Mouse (Mus musculus): ENCODE data around the gene Spata48. TPM values are rescaled to one million over a fixed set of nuclear protein-coding genes. Genes with fewer than 3 reads are reported as not detected.

Gene Spata48
- polyA plus RNA-seq, 1 experiment from 2014 or later, result 1.6 TPM

GRCm38 (mm10) chr11:11536295-11536694 lies 74.4 kb downstream of the Spata48 start:
- Histone ChIP-seq H3K27ac (ENCODE audit: low read depth) (no peak overlapping the region), H3K9ac (no peak overlapping the region), H3K27me3 (ENCODE audit: insufficient read depth, low read length) (no peaks in the 10 kb centered on the region), H3K4me1 (ENCODE audit: insufficient read depth) (no peaks in the 10 kb centered on the region), H3K9me3 (ENCODE audit: low read depth, low read length) (no peaks in the 10 kb centered on the region), H3K4me2 (no peak overlapping the region), H3K4me3 (ENCODE audit: low read depth, low read length) (no peak overlapping the region), H3K36me3 (ENCODE audit: insufficient read depth) (no peaks in the 10 kb centered on the region)
- no peak for DNase-seq
- 81% methylated on average over 1 of the region's 1 CpGs for WGBS
- ATAC-seq (ENCODE audit: insufficient read depth), result no peak
- TF ChIP-seq CTCF (IDR thresholded peaks at IDR 0.05; ENCODE audit: low read depth), result no peak

- 83% methylated on average over 3 of the region's 3 CpGs for WGBS
- Histone ChIP-seq H3K36me3 (ENCODE audit: insufficient read depth) (no peaks in the 10 kb centered on the region), H3K4me2 (no peak overlapping the region), H3K27ac (ENCODE audit: low read depth) (no peak overlapping the region), H3K27me3 (ENCODE audit: insufficient read depth, low read length) (no peaks in the 10 kb centered on the region), H3K4me1 (ENCODE audit: insufficient read depth) (no peaks in the 10 kb centered on the region), H3K4me3 (ENCODE audit: low read depth, low read length) (no peak overlapping the region), H3K9me3 (ENCODE audit: low read depth, low read length) (no peaks in the 10 kb centered on the region), H3K9ac (no peak overlapping the region)
- no peak for DNase-seq
- TF ChIP-seq CTCF (IDR thresholded peaks at IDR 0.05; ENCODE audit: low read depth), result no peak
- ATAC-seq (ENCODE audit: insufficient read depth), result no peak
Measured at GRCm38 (mm10) chr11:11545948-11546347, 84.1 kb downstream of the Spata48 start.

- no peak for TF ChIP-seq CTCF (IDR thresholded peaks at IDR 0.05; ENCODE audit: low read depth)
- ATAC-seq (ENCODE audit: insufficient read depth) (no peak), DNase-seq (no peak)
- Histone ChIP-seq H3K27ac (ENCODE audit: low read depth) (no peak overlapping the region), H3K4me3 (ENCODE audit: low read depth, low read length) (no peak overlapping the region), H3K9ac (no peak overlapping the region), H3K9me3 (ENCODE audit: low read depth, low read length) (no peaks in the 10 kb centered on the region), H3K4me2 (no peak overlapping the region), H3K4me1 (ENCODE audit: insufficient read depth) (no peaks in the 10 kb centered on the region), H3K27me3 (ENCODE audit: insufficient read depth, low read length) (no peaks in the 10 kb centered on the region), H3K36me3 (ENCODE audit: insufficient read depth) (no peaks in the 10 kb centered on the region)
- WGBS, result 75% methylated on average over 7 of the region's 7 CpGs
Measured at GRCm38 (mm10) chr11:11546903-11547511, 85.1 kb downstream of the Spata48 start.

GRCm38 (mm10) chr11:11547597-11548240 lies 85.8 kb downstream of the Spata48 start:
- no peak for TF ChIP-seq CTCF (IDR thresholded peaks at IDR 0.05; ENCODE audit: low read depth)
- no peak for DNase-seq
- whole genome bisulfite sequencing, result 55% methylated on average over 7 of the region's 7 CpGs

GRCm38 (mm10) chr11:11555563-11555962 lies 93.7 kb downstream of the Spata48 start:
- ATAC-seq (ENCODE audit: insufficient read depth) (no peak), DNase-seq (no peak)
- no peaks in the 10 kb centered on the region for H3K4me1 ChIP-seq (ENCODE audit: insufficient read depth)
- no peaks in the 10 kb centered on the region for H3K27me3 ChIP-seq (ENCODE audit: insufficient read depth, low read length)
- no peak overlapping the region for H3K4me3 ChIP-seq (ENCODE audit: low read depth, low read length)
- no peaks in the 10 kb centered on the region for H3K9me3 ChIP-seq (ENCODE audit: low read depth, low read length)
- TF ChIP-seq CTCF (IDR thresholded peaks at IDR 0.05; ENCODE audit: low read depth), result no peak
- H3K9ac ChIP-seq, result no peak overlapping the region
- no peak overlapping the region for H3K27ac ChIP-seq (ENCODE audit: low read depth)
- H3K36me3 ChIP-seq (ENCODE audit: insufficient read depth), result no peaks in the 10 kb centered on the region
- no peak overlapping the region for H3K4me2 ChIP-seq
- WGBS, result 63% methylated on average over 8 of the region's 8 CpGs

More at GRCm38 (mm10) chr11:11547597-11548240, 85.8 kb downstream of the Spata48 start:
- no peaks in the 10 kb centered on the region for H3K4me1 ChIP-seq (ENCODE audit: insufficient read depth)
- H3K36me3 ChIP-seq (ENCODE audit: insufficient read depth), result no peaks in the 10 kb centered on the region
- no peak for ATAC-seq (ENCODE audit: insufficient read depth)
- H3K9ac ChIP-seq, result no peak overlapping the region
- H3K4me2 ChIP-seq, result no peak overlapping the region
- H3K27me3 ChIP-seq (ENCODE audit: insufficient read depth, low read length), result no peaks in the 10 kb centered on the region
- H3K27ac ChIP-seq (ENCODE audit: low read depth), result no peak overlapping the region
- H3K9me3 ChIP-seq (ENCODE audit: low read depth, low read length), result no peaks in the 10 kb centered on the region
- H3K4me3 ChIP-seq (ENCODE audit: low read depth, low read length), result no peak overlapping the region

GRCm38 (mm10) chr11:11556186-11556585 lies 94.3 kb downstream of the Spata48 start:
- no peak overlapping the region for H3K4me3 ChIP-seq (ENCODE audit: low read depth, low read length)
- DNase-seq, result no peak
- H3K27ac ChIP-seq (ENCODE audit: low read depth), result no peak overlapping the region
- 80% methylated on average over 1 of the region's 1 CpGs for WGBS
- no peaks in the 10 kb centered on the region for H3K36me3 ChIP-seq (ENCODE audit: insufficient read depth)
- no peak overlapping the region for H3K9ac ChIP-seq
- H3K9me3 ChIP-seq (ENCODE audit: low read depth, low read length), result no peaks in the 10 kb centered on the region
- ATAC-seq (ENCODE audit: insufficient read depth), result no peak
- no peak for TF ChIP-seq CTCF (IDR thresholded peaks at IDR 0.05; ENCODE audit: low read depth)
- H3K4me1 ChIP-seq (ENCODE audit: insufficient read depth), result no peaks in the 10 kb centered on the region
- H3K4me2 ChIP-seq, result no peak overlapping the region
- no peaks in the 10 kb centered on the region for H3K27me3 ChIP-seq (ENCODE audit: insufficient read depth, low read length)

- Histone ChIP-seq H3K27ac (ENCODE audit: low read depth) (no peak overlapping the region), H3K4me3 (ENCODE audit: low read depth, low read length) (no peak overlapping the region), H3K4me1 (ENCODE audit: insufficient read depth) (no peaks in the 10 kb centered on the region), H3K9me3 (ENCODE audit: low read depth, low read length) (no peaks in the 10 kb centered on the region), H3K36me3 (ENCODE audit: insufficient read depth) (no peaks in the 10 kb centered on the region), H3K4me2 (no peak overlapping the region), H3K9ac (no peak overlapping the region), H3K27me3 (ENCODE audit: insufficient read depth, low read length) (no peaks in the 10 kb centered on the region)
- peak; percentile 76 for TF ChIP-seq CTCF (IDR thresholded peaks at IDR 0.05; ENCODE audit: low read depth)
- ATAC-seq (ENCODE audit: insufficient read depth), result no peak
- peak; percentile 76 for DNase-seq
- WGBS, result 33% methylated on average over 11 of the region's 11 CpGs
Measured at GRCm38 (mm10) chr11:11557173-11557967, 95.5 kb downstream of the Spata48 start.
